Mouse (Mus musculus): ENCODE data around the gene Bmp4.

- no peak for TF ChIP-seq CTCF (IDR thresholded peaks at IDR 0.05; ENCODE audit: extremely low read depth, insufficient read depth, insufficient read length, insufficient replicate concordance)
- no peak for TF ChIP-seq POLR2A (IDR thresholded peaks at IDR 0.05; ENCODE audit: low read depth, low read length)
Observed at GRCm38 (mm10) chr14:46421823-46422222, 31.4 kb upstream of the Bmp4 start.
